Mouse (Mus musculus) stomach, embryonic 15.5 days (tissue): ENCODE measurements around the gene Cyp4f37. TPM values are rescaled to one million over a fixed set of nuclear protein-coding genes. Genes with fewer than 3 reads are reported as not detected.
"Not testable (repeated sequence)": the region's sequence is repeated elsewhere in the genome, so short reads cannot be mapped to it uniquely, and the experiment has no call there.

Experiments used
- ATAC-seq: fragments of 200-750 bp; cut with Nextera tagmentation; 2 replicates; pipeline ENCODE4 v1.8.0; 2017; ENCODE audit warnings: low read depth, moderate number of reproducible peaks, moderate TSS enrichment; ENCODE audit not compliant: insufficient read depth, low FRiP score
- H3K27ac ChIP-seq: fragments of 300-500 bp; sonication (generic); 2 replicates; pipeline ENCODE4 v1.5.1; 2015; ENCODE audit warnings: mild to moderate bottlenecking, inconsistent platforms
- H3K27me3 ChIP-seq: fragments of 300-500 bp; sonication (generic); replicated peaks from 2 replicates; pipeline ENCODE4 v1.6.1; 2015; ENCODE audit warnings: inconsistent platforms
- H3K36me3 ChIP-seq: fragments of 300-500 bp; sonication (generic); 2 replicates; pipeline ENCODE4 v1.6.1; 2015; ENCODE audit warnings: inconsistent platforms
- H3K4me1 ChIP-seq: fragments of 300-500 bp; sonication (generic); 2 replicates; pipeline ENCODE4 v1.6.1; 2015; ENCODE audit warnings: inconsistent platforms
- H3K4me2 ChIP-seq: fragments of 300-500 bp; sonication (generic); 2 replicates; pipeline ENCODE4 v1.6.1; 2015; ENCODE audit warnings: mild to moderate bottlenecking, inconsistent platforms
- H3K4me3 ChIP-seq: fragments of 300-500 bp; sonication (generic); replicated peaks from 2 replicates; pipeline ENCODE4 v1.5.1; 2015; ENCODE audit warnings: inconsistent platforms
- H3K9ac ChIP-seq: fragments of 300-500 bp; sonication (generic); 2 replicates; pipeline ENCODE4 v1.6.1; 2015; ENCODE audit warnings: inconsistent platforms
- H3K9me3 ChIP-seq: fragments of 300-500 bp; sonication (generic); 2 replicates; pipeline ENCODE4 v1.6.1; 2016; ENCODE audit warnings: inconsistent platforms
- WGBS: fragments of 180-500 bp; shearing (Covaris S2); methylation state at CpG from one replicate; pipeline ENCODE4 v1.1.7; 2015; 5-methylcytosine and 5-hydroxymethylcytosine counted together
- polyA plus RNA-seq: library from polyadenylated mRNA; unstranded; fragments of >200 nt; fragmentation: Nextera tagmentation; extraction: Ambion mirVana; gene quantifications from 2 replicates; pipeline ENCODE4 v1.2.1, GENCODE M21; 2015

The Cyp4f37 gene
- polyA plus RNA-seq = not detected in 2 replicates

GRCm38 (mm10) chr17:32621018-32621417, at the start of gene Cyp4f37:
Gene Cyp4f37, plus strand, starts transcription at chr17:32621309.
- not testable (repeated sequence) for H3K4me1 ChIP-seq, H3K36me3 ChIP-seq, ATAC-seq, H3K9me3 ChIP-seq, H3K9ac ChIP-seq, H3K27ac ChIP-seq, H3K4me2 ChIP-seq, H3K27me3 ChIP-seq, H3K4me3 ChIP-seq
- WGBS = 62% methylated on average over 4 of the region's 4 CpGs

- not testable (repeated sequence) for H3K27ac ChIP-seq, H3K9ac ChIP-seq, H3K36me3 ChIP-seq, H3K4me2 ChIP-seq, H3K4me1 ChIP-seq, H3K9me3 ChIP-seq, H3K27me3 ChIP-seq, H3K4me3 ChIP-seq, ATAC-seq
- 65% methylated on average over 2 of the region's 2 CpGs for WGBS
These were observed 47.8 kb upstream of the Cyp4f37 start for GRCm38 (mm10) chr17:32573286-32573685.

- no peak overlapping the region for H3K9ac ChIP-seq
- H3K4me1 ChIP-seq = no peaks in the 10 kb centered on the region
- WGBS = 24% methylated on average over 7 of the region's 7 CpGs
- ATAC-seq = peak; percentile 71
- H3K9me3 ChIP-seq = no peaks in the 10 kb centered on the region
- no peaks in the 10 kb centered on the region for H3K36me3 ChIP-seq
- peak overlapping the region; percentile 33; the same call in 1 of the 2 replicates for H3K27ac ChIP-seq
- no peak overlapping the region for H3K4me2 ChIP-seq
- H3K4me3 ChIP-seq = no peak overlapping the region
- no peaks in the 10 kb centered on the region for H3K27me3 ChIP-seq
These were observed 43.5 kb upstream of the Cyp4f37 start for GRCm38 (mm10) chr17:32577496-32578186.

DNA sequence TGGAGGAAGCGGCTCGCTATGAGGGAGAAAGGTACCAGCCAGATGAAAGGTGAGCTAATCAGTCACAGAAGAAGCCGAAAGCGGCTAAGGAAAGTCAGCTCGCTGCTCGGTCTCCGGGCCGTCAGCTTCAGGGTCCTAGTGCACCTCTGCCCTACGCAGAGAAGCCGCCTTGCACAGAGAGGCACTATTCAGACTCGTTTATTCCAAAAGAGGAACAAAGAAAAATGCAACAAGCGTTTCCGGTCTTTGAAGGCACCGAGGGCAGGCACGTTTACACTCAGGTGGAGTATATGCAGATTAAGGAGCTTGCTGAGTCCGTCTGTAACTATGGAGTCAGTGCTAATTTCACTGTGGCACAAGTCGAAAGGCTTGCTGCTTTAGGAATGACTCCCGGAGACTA, 24.6 kb upstream of the Cyp4f37 start:
- Histone ChIP-seq H3K4me2 (no peak overlapping the region), H3K4me1 (no peaks in the 10 kb centered on the region), H3K27me3 (no peaks in the 10 kb centered on the region), H3K4me3 (no peak overlapping the region), H3K27ac (no peak overlapping the region), H3K9ac (no peak overlapping the region), H3K9me3 (no peaks in the 10 kb centered on the region), H3K36me3 (no peaks in the 10 kb centered on the region)
- WGBS = 88% methylated on average over 18 of the region's 18 CpGs
- no peak for ATAC-seq

DNA sequence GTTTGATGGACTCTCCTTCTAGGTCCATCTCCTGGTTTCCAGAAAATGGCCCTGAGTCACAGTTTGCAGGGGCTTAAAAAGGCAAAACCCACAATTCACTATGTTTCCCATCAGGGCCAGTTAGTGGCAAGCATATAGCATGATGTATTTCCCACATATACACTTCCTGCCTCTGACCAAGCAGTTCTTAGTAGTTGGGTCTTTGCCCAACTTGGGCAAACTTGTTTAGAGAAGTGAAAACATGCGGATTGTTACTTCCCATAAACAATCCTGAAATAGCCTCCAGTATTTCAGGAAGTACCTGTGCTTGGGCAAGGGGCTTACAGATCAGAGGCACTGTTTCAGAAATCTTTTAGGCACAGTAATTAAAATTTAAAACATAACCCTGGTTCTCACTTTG, 13.1 kb upstream of the Cyp4f37 start:
- no peak overlapping the region for H3K4me2 ChIP-seq
- no peak overlapping the region for H3K9ac ChIP-seq
- no peak overlapping the region for H3K27ac ChIP-seq
- no peak overlapping the region for H3K4me3 ChIP-seq
- WGBS = 49% methylated on average over 1 of the region's 1 CpGs
- no peaks in the 10 kb centered on the region for H3K9me3 ChIP-seq
- no peaks in the 10 kb centered on the region for H3K4me1 ChIP-seq
- no peak for ATAC-seq
- H3K27me3 ChIP-seq = no peaks in the 10 kb centered on the region
- H3K36me3 ChIP-seq = no peaks in the 10 kb centered on the region

DNA sequence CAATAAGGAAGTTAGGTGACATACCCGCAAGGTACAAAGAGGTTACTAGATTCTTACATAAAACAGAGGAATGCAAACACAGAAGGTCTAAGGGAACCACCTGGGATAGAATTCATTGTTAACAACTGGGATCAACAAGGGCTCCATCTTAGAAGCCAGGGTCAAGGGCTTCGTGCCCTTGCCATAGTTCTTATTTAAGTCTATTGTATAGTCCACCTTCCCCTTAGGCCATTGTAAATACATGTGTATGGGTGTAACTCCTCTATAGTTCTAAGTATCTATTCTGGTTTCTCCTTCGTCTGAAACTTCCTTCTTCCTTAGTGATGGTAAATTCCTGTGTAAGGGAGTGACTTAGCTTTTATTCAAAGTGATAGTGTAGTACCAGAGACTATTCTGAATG, 10.9 kb upstream of the Cyp4f37 start:
- not testable (repeated sequence) for H3K27ac ChIP-seq, H3K4me1 ChIP-seq, H3K4me2 ChIP-seq, H3K27me3 ChIP-seq, H3K4me3 ChIP-seq, H3K9ac ChIP-seq, H3K36me3 ChIP-seq, ATAC-seq, H3K9me3 ChIP-seq
- 77% methylated on average over 3 of the region's 3 CpGs for WGBS

DNA sequence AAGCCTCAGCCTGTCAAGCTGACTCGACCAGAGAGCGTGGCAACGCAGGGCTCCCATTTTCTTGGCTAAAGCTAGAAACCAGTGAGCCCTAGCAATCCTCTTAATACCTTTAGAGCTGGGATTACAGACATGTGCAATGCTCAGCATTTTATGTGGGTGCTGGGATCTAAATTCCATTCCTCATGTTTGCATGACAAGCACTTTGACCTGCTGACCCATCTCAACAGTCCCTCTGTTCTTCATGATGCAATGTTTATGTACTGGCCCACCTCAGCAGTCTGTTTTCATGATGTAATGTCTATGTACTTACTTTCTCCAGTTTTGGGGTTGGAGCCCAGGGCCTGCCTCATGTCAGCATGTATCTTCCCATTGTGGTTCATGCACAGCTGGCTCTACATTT, 10.2 kb upstream of the Cyp4f37 start:
- no peaks in the 10 kb centered on the region for H3K27me3 ChIP-seq
- H3K36me3 ChIP-seq = no peaks in the 10 kb centered on the region
- no peak overlapping the region for H3K4me3 ChIP-seq
- no peak overlapping the region for H3K4me2 ChIP-seq
- WGBS = 85% methylated on average over 3 of the region's 3 CpGs
- no peaks in the 10 kb centered on the region for H3K4me1 ChIP-seq
- H3K27ac ChIP-seq = no peak overlapping the region
- no peak overlapping the region for H3K9ac ChIP-seq
- no peak for ATAC-seq
- no peaks in the 10 kb centered on the region for H3K9me3 ChIP-seq

DNA sequence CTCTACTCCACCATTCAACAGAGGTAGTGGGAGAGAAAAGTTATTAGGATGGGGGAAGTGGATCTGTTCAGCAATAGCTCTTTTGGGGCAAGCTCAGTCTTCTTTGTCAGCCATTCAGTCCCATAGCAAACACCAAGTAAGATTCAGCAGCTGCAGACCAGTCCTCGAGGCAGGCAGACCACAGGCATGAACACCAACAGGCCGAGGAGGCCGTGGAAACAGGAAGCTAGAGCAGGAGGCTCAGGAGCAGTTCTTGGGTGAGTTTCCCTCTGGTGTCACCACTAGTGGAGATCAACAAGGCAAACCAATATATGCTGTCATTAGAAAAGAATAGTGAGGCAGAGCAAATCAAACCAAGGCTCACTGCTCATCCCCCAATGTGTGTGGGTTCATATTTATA, 8.7 kb upstream of the Cyp4f37 start:
- 60% methylated on average over 3 of the region's 3 CpGs for WGBS
- Histone ChIP-seq H3K4me1 (no peaks in the 10 kb centered on the region), H3K27ac (no peak overlapping the region), H3K4me2 (no peak overlapping the region), H3K9me3 (no peaks in the 10 kb centered on the region), H3K4me3 (no peak overlapping the region), H3K9ac (no peak overlapping the region), H3K36me3 (no peaks in the 10 kb centered on the region), H3K27me3 (no peaks in the 10 kb centered on the region)
- no peak for ATAC-seq

- Histone ChIP-seq H3K4me3 (no peak overlapping the region), H3K9ac (no peak overlapping the region), H3K27ac (no peak overlapping the region), H3K27me3 (no peaks in the 10 kb centered on the region), H3K9me3 (no peaks in the 10 kb centered on the region), H3K36me3 (no peaks in the 10 kb centered on the region), H3K4me2 (no peak overlapping the region), H3K4me1 (no peaks in the 10 kb centered on the region)
- no peak for ATAC-seq
- WGBS = 58% methylated on average over 1 of the region's 1 CpGs
These were observed 3.9 kb upstream of the Cyp4f37 start for GRCm38 (mm10) chr17:32617252-32617651.

DNA sequence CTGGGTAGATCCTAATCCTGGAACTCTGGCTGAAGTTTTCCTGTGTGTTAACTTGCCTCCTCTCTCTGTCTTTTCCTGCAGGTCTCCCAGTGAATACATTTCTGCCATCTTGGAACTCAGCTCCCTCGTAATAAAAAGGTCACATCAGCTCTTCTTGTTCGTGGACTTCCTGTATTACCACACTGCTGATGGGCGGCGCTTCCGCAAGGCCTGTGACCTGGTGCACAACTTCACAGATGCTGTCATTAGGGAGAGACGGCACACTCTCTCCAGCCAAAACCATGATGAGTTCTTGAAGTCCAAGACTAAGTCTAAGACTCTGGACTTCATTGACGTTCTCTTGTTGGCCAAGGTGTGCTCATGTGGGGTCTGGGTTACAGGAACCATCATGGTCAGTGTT, 8.6 kb downstream of the Cyp4f37 start:
- H3K36me3 ChIP-seq, H3K9me3 ChIP-seq, H3K27ac ChIP-seq, H3K4me2 ChIP-seq, H3K4me3 ChIP-seq, H3K9ac ChIP-seq, H3K4me1 ChIP-seq, ATAC-seq, H3K27me3 ChIP-seq: not testable (repeated sequence)
- 80% methylated on average over 7 of the region's 7 CpGs for WGBS

DNA sequence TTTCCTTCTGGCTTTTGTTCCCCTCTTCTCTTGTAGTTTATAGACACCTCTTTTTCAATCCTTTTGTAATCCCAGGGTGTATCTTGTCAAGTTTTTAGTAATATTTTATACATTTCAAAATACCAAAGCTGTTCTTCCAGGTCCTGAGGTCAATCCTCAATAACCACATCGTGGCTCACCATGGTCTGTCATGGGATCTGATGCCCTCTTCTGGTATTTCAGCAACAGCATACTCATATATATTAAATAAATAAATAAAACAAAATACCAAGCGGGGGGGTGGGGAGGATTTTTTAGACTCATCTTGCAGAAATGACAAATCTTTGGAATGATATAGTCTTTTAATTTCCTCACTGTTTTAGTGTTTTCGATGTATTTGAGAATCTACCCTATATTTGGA, 10.8 kb downstream of the Cyp4f37 start:
- Histone ChIP-seq H3K4me1 (no peaks in the 10 kb centered on the region), H3K27me3 (no peaks in the 10 kb centered on the region), H3K4me2 (no peak overlapping the region), H3K9ac (no peak overlapping the region), H3K4me3 (no peak overlapping the region), H3K9me3 (no peaks in the 10 kb centered on the region), H3K27ac (no peak overlapping the region), H3K36me3 (no peaks in the 10 kb centered on the region)
- no peak for ATAC-seq
- WGBS = 77% methylated on average over 3 of the region's 3 CpGs

DNA sequence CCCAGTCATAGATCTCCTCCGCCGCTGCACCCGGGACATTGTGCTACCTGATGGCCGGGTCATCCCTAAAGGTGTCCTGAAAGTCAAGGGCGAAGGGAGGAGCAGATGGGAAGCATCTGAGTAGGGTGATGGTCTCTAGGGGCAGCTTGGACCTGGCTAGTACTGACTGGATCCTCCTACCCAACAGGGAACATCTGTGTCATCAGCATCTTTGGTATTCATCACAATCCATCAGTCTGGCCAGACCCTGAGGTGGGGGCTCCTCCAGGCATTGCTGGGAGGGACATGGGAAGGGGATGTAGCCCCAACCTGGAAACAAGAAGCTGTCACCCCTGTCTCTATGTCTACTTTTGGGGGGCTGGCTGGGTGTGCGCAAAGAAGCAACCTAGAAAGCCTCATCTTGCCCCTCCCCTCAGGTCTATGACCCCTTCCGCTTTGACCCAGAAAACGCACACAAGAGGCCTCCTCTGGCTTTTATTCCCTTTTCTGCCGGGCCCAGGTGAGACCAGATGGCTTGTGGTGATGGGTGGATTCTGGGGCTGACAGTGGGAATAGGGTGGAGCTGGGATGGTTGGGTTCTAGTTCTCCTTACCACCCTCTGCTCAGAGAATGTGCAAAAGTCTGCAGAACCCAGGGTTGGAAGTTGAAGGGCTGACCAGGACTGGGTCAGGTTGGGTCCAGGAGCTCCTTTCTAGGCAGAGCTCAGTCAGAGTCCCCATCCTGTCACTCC, 13.3 kb downstream of the Cyp4f37 start:
- ATAC-seq, H3K36me3 ChIP-seq, H3K27me3 ChIP-seq, H3K27ac ChIP-seq, H3K9me3 ChIP-seq, H3K4me1 ChIP-seq, H3K9ac ChIP-seq: not testable (repeated sequence)
- Histone ChIP-seq H3K4me3 (peak overlapping the region; percentile 35), H3K4me2 (peak overlapping the region; percentile 70)
- WGBS = 86% methylated on average over 9 of the region's 9 CpGs
